Mouse (Mus musculus): ENCODE data around the gene Tsfm.

GRCm38 (mm10) chr10:126979636-126980151 lies 50.9 kb downstream of the Tsfm start:
- TF ChIP-seq POLR2A (IDR thresholded peaks at IDR 0.05; ENCODE audit: control insufficient read depth, extremely low read depth, insufficient read depth, low read length, poor library complexity) (no peak), CTCF (IDR thresholded peaks at IDR 0.05; ENCODE audit: borderline replicate concordance, control insufficient read depth, extremely low read depth, insufficient read depth, low read length, poor library complexity) (no peak)
